Mouse (Mus musculus): ENCODE data around the gene Tgm2. TPM values are rescaled to one million over a fixed set of nuclear protein-coding genes. Genes with fewer than 3 reads are reported as not detected.
A peak's percentile ranks its signal among the peaks of the same experiment; 100 is the strongest.

Tgm2 gene
- polyA plus RNA-seq, 1 experiment: 53.3 TPM

DNA sequence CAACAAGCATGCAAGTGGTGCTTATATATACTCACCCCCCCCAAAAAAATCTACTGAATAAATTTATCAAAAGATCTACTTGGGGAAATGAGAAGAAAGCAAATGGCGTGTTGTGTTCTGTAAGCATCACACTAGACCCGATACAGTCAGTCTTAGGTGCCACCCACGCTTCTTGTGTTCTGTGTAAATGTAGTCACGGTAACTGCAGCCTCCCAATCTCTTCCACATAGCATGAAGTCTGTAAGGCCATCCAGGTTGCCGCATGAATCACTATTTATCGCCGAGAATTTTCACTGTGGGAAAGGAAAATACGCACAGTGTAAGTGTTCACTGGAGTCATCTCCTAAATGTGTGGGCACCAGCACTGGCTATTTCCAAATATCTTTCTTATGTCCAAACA lies 37.0 kb upstream of the Tgm2 start:
- WGBS: 93% methylated on average over 8 of the region's 8 CpGs
- Histone ChIP-seq H3K4me1 (ENCODE audit: control insufficient read depth, insufficient read depth, insufficient read length) (peaks cover 4% of the 10 kb centered on the region; the same call in 1 of the 2 replicates), H3K27me3 (ENCODE audit: control insufficient read depth, insufficient read depth, low read length) (no peaks in the 10 kb centered on the region), H3K4me3 (ENCODE audit: extremely low read depth, insufficient read depth, insufficient read length) (no peak overlapping the region), H3K27ac (ENCODE audit: insufficient read depth, low read length) (no peak overlapping the region), H3K36me3 (ENCODE audit: control insufficient read depth, insufficient read depth, low read length) (no peaks in the 10 kb centered on the region)
- TF ChIP-seq POLR2A (IDR thresholded peaks at IDR 0.05; ENCODE audit: low read depth, low read length): no peak
- DNase-seq (ENCODE audit: low read depth in 1 of 2, low spot score in 2 of 2): no peak

DNA sequence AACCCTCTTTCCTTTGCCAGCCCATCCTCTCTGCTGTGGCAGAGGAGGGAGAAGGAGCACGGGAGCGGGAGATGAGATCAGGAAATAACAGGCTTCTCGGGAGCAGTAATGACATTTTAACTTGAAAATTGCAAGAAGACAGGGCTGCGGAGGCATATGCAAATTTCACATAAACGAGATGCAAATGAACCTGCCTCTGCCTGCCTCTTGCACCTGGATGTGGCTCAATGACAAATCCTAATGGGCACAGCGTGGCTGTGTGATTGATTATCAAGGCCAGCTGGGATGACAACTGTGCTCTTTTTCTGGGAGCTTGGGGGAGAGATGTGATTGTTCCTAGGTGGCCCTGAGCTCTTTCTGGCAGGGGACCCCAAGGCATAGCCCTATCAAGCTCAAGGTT lies 35.7 kb upstream of the Tgm2 start:
- WGBS: 81% methylated on average over 6 of the region's 6 CpGs
- H3K4me1 ChIP-seq (ENCODE audit: control insufficient read depth, insufficient read depth, insufficient read length): peaks cover 4% of the 10 kb centered on the region; the same call in 1 of the 2 replicates
- H3K27me3 ChIP-seq (ENCODE audit: control insufficient read depth, insufficient read depth, low read length): no peaks in the 10 kb centered on the region
- H3K27ac ChIP-seq (ENCODE audit: insufficient read depth, low read length): no peak overlapping the region
- no peak for DNase-seq (ENCODE audit: low read depth in 1 of 2, low spot score in 2 of 2)
- no peaks in the 10 kb centered on the region for H3K36me3 ChIP-seq (ENCODE audit: control insufficient read depth, insufficient read depth, low read length)
- H3K4me3 ChIP-seq (ENCODE audit: extremely low read depth, insufficient read depth, insufficient read length): no peak overlapping the region
- no peak for TF ChIP-seq CTCF (IDR thresholded peaks at IDR 0.05; ENCODE audit: extremely low read depth, insufficient read depth, insufficient read length, insufficient replicate concordance)
- no peak for TF ChIP-seq POLR2A (IDR thresholded peaks at IDR 0.05; ENCODE audit: low read depth, low read length)

DNA sequence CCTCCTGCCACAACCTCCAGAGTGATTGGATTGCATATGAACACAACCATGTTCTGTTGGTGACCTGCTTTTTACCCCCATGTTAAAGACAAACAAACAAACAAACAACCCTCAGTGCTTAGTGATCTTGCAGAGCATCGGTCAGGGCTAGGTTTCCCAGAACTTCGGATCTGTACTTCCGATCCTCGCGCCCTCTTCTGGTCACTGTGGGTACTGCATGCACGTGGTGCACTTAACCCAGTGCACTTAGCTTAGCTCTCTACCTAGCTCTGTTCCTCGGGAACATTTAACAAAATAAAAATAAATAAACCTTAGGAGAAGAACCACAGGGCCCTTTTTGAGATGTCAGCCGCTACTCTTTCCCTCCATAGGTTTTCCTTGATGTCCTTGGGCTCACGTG lies 34.6 kb upstream of the Tgm2 start:
- Histone ChIP-seq H3K4me3 (ENCODE audit: extremely low read depth, insufficient read depth, insufficient read length) (no peak overlapping the region), H3K27me3 (ENCODE audit: control insufficient read depth, insufficient read depth, low read length) (no peaks in the 10 kb centered on the region), H3K36me3 (ENCODE audit: control insufficient read depth, insufficient read depth, low read length) (no peaks in the 10 kb centered on the region), H3K27ac (ENCODE audit: insufficient read depth, low read length) (no peak overlapping the region), H3K4me1 (ENCODE audit: control insufficient read depth, insufficient read depth, insufficient read length) (peaks cover 7% of the 10 kb centered on the region; the same call in 1 of the 2 replicates)
- TF ChIP-seq CTCF (IDR thresholded peaks at IDR 0.05; ENCODE audit: extremely low read depth, insufficient read depth, insufficient read length, insufficient replicate concordance): peak; percentile 74; the same call in 1 of the 2 replicates
- TF ChIP-seq POLR2A (IDR thresholded peaks at IDR 0.05; ENCODE audit: low read depth, low read length): no peak
- DNase-seq (ENCODE audit: low read depth in 1 of 2, low spot score in 2 of 2): peak in 1 of 2 experiments; percentile 37
- 49% methylated on average over 9 of the region's 9 CpGs for WGBS

DNA sequence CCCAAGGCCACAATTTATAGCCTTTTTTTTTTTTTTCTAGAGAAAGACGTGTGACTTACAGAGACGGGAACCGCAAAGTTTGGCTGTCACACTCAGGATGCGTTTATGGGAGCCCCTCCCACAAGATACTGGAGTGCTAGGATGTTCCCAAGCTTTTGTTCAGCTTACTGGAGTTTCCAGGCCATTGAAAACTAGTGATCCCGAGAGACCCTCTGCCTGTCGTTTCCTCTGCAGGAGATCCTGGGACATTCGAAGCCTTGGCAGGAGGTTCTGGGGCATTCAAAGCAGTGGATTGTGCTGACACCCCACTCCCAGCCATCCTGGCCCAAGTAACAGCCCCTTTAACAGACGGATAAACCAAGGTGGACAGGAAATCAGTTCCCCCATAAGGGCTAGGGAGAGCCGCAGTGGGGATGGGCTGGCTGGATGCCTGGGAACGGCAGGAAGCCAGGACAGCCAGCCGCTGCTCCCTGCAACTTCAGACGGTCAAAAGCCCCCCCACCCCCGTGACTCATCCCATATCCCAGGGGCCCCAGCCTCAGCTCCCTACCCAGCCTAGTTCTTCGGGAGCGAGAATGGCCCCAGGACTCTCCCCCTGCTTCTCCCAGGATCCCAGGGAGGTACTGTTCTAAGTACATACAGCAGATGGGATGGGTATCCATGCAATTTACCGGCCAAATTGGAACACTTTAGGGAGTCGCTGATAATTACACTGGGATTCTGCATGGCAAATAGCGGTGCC lies 33.3 kb upstream of the Tgm2 start:
- Histone ChIP-seq H3K27ac (ENCODE audit: insufficient read depth, low read length) (no peak overlapping the region), H3K4me3 (ENCODE audit: extremely low read depth, insufficient read depth, insufficient read length) (peak overlapping the region; percentile 31; the same call in 1 of the 2 replicates), H3K4me1 (ENCODE audit: control insufficient read depth, insufficient read depth, insufficient read length) (peaks cover 20% of the 10 kb centered on the region), H3K36me3 (ENCODE audit: control insufficient read depth, insufficient read depth, low read length) (no peaks in the 10 kb centered on the region), H3K27me3 (ENCODE audit: control insufficient read depth, insufficient read depth, low read length) (no peaks in the 10 kb centered on the region)
- no peak for DNase-seq (ENCODE audit: low read depth in 1 of 2, low spot score in 2 of 2)
- WGBS: 55% methylated on average over 18 of the region's 18 CpGs
- TF ChIP-seq POLR2A (IDR thresholded peaks at IDR 0.05; ENCODE audit: low read depth, low read length) (no peak), CTCF (IDR thresholded peaks at IDR 0.05; ENCODE audit: extremely low read depth, insufficient read depth, insufficient read length, insufficient replicate concordance) (no peak)

DNA sequence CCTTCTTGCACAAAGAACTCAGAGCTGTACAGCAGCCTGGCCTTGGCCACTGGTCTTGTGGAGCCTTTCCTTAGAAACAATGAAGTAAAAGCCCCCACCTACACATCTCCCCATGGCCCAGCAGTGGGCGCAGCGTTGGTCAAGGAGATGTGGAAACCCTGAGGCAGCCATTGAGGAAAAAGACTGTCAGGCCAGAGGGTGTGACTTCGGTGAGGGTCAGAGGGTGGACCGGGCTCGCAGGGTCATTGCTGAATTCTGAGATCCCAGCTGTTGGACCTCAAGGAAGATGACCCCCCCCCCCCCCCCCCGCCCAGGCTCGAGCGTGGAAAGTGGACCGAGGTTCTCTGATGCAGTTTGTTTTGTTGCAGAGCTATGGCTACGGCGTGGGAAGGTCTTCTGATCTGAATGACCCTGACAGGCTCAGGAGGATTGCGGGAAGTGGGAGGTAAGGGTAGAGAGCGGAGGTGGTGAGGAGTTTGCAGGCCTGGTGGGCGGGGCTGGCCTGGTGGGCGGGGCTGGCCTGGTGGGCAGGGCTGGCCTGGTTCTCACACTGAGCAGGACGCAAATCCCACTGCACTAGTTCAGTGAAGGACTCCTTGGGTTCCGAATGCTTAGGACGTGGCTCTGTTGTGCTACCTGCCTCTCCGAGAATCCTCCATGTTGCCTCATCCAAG lies 32.6 kb upstream of the Tgm2 start:
- TF ChIP-seq CTCF (IDR thresholded peaks at IDR 0.05; ENCODE audit: extremely low read depth, insufficient read depth, insufficient read length, insufficient replicate concordance) (no peak), POLR2A (IDR thresholded peaks at IDR 0.05; ENCODE audit: low read depth, low read length) (no peak)
- Histone ChIP-seq H3K4me3 (ENCODE audit: extremely low read depth, insufficient read depth, insufficient read length) (peak overlapping the region; percentile 31; the same call in 1 of the 2 replicates), H3K36me3 (ENCODE audit: control insufficient read depth, insufficient read depth, low read length) (no peaks in the 10 kb centered on the region), H3K27me3 (ENCODE audit: control insufficient read depth, insufficient read depth, low read length) (no peaks in the 10 kb centered on the region), H3K4me1 (ENCODE audit: control insufficient read depth, insufficient read depth, insufficient read length) (peaks cover 26% of the 10 kb centered on the region), H3K27ac (ENCODE audit: insufficient read depth, low read length) (no peak overlapping the region)
- WGBS: 18% methylated on average over 19 of the region's 19 CpGs
- DNase-seq (ENCODE audit: low read depth in 1 of 2, low spot score in 2 of 2): peak in 1 of 2 experiments; percentile 76

DNA sequence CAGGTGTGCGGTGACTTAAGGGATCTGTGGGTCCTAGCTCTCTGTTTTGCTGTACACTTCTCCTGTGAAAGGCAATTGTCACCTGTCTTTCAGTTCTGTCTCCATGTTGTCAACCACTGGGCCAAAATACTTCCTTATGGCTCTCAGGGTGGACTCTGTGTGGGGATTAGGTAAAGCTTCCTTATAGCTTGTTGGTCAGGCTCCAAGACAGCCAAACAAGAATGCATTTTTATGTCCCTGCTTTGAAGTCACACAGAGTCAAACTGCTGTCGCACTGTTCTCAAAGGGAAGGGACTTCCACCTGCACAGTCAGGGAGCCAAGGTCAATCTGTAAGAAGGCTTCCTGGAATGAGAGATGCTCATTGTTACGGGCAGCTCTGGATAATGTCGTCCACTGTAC lies 31.9 kb upstream of the Tgm2 start:
- no peaks in the 10 kb centered on the region for H3K27me3 ChIP-seq (ENCODE audit: control insufficient read depth, insufficient read depth, low read length)
- TF ChIP-seq CTCF (IDR thresholded peaks at IDR 0.05; ENCODE audit: extremely low read depth, insufficient read depth, insufficient read length, insufficient replicate concordance): no peak
- TF ChIP-seq POLR2A (IDR thresholded peaks at IDR 0.05; ENCODE audit: low read depth, low read length): no peak
- H3K27ac ChIP-seq (ENCODE audit: insufficient read depth, low read length): no peak overlapping the region
- no peak overlapping the region for H3K4me3 ChIP-seq (ENCODE audit: extremely low read depth, insufficient read depth, insufficient read length)
- no peak for DNase-seq (ENCODE audit: low read depth in 1 of 2, low spot score in 2 of 2)
- H3K36me3 ChIP-seq (ENCODE audit: control insufficient read depth, insufficient read depth, low read length): no peaks in the 10 kb centered on the region
- H3K4me1 ChIP-seq (ENCODE audit: control insufficient read depth, insufficient read depth, insufficient read length): peaks cover 26% of the 10 kb centered on the region
- WGBS: 91% methylated on average over 4 of the region's 4 CpGs

DNA sequence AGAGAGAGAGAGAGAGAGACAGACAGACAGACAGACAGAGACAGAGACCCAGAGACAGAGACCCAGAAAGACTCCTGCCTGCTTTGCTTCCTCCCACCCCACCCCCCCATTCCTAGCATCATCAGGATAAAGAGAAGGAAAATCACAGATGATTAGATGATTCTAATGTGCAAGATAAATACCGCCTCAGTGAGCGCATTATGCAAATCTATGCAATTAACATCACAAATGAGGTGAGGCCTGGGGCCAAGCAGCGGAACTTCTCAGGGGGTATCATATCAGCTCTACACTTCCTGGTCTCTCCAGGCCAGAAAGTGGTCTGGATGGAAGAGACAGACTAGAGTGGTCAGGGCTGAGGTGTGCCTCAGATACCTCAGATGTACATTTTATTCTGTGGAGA lies 31.3 kb upstream of the Tgm2 start:
- Histone ChIP-seq H3K4me3 (ENCODE audit: extremely low read depth, insufficient read depth, insufficient read length) (no peak overlapping the region), H3K27ac (ENCODE audit: insufficient read depth, low read length) (no peak overlapping the region), H3K27me3 (ENCODE audit: control insufficient read depth, insufficient read depth, low read length) (no peaks in the 10 kb centered on the region), H3K36me3 (ENCODE audit: control insufficient read depth, insufficient read depth, low read length) (no peaks in the 10 kb centered on the region), H3K4me1 (ENCODE audit: control insufficient read depth, insufficient read depth, insufficient read length) (peaks cover 26% of the 10 kb centered on the region)
- no peak for DNase-seq (ENCODE audit: low read depth in 1 of 2, low spot score in 2 of 2)
- 88% methylated on average over 3 of the region's 3 CpGs for WGBS
- TF ChIP-seq POLR2A (IDR thresholded peaks at IDR 0.05; ENCODE audit: low read depth, low read length) (no peak), CTCF (IDR thresholded peaks at IDR 0.05; ENCODE audit: extremely low read depth, insufficient read depth, insufficient read length, insufficient replicate concordance) (no peak)
